Mouse (Mus musculus) adrenal gland (tissue): ENCODE results near the gene Gm45713.

Experiments
- intact Hi-C: fragments of 180-260 bp; cut with DNase I; formaldehyde crosslinking; loops from one replicate; pipeline ENCODE4 v1.15.1; 2025
- microRNA-seq, 2 experiments: library from miRNA; unstranded; fragments of <30 nt; microRNA quantifications; one replicate each; pipeline ENCODE4; 2019

Gm45713 gene

GRCm38 (mm10) chr7:45077322-45077721 is 58.7 kb downstream of the Gm45713 start:
- intact Hi-C loops, result loop anchor here (5.0 kb wide), 1 partner anchor 125 kb away; the partner anchor contains the start of gene Ccdc155

GRCm38 (mm10) chr7:45076501-45076900 is 59.5 kb downstream of the Gm45713 start:
- intact Hi-C loops, result loop anchor here (5.0 kb wide), 1 partner anchor 126 kb away; the partner anchor contains the start of gene Ccdc155

Small RNA genes lying within 50 kb of the gene (microRNA-seq; reads per million reads assigned to microRNA genes)
- gene Mir150 (159 to 415 reads per million in 2 experiments), gene Mir5121 (30.7 to 37.6 reads per million in 2 experiments), gene Mir7055 (0 reads per million in 2 experiments)
